Mouse (Mus musculus): ENCODE results near the gene Ghsr.

Gene Ghsr

DNA sequence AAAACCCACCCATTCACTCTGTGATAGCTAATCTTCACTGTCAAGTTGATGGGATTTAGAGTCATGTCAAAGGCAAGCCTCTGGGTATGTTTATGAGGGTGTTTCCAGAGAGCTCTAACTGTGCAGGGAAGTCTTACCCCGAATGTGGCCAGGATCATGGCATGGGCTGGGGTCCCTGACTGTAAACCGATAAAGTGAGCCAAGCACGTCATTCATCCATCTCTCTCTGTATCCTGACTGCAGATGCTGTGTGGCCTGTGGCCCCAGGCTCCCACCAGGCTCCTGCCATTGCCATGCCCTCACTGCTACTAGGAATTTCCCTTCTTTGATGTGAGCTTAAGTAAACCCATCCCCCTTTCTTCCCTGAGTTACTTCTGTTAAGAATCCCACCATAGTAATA, 42.4 kb downstream of the Ghsr start:
- DNase-seq = no peak

- DNase-seq = no peak
Measured at GRCm38 (mm10) chr3:27416786-27417185, 45.6 kb downstream of the Ghsr start.

- no peak for DNase-seq
Measured at GRCm38 (mm10) chr3:27418602-27419001, 47.5 kb downstream of the Ghsr start.

- DNase-seq = no peak
Measured at GRCm38 (mm10) chr3:27421980-27422379, 50.8 kb downstream of the Ghsr start.

DNA sequence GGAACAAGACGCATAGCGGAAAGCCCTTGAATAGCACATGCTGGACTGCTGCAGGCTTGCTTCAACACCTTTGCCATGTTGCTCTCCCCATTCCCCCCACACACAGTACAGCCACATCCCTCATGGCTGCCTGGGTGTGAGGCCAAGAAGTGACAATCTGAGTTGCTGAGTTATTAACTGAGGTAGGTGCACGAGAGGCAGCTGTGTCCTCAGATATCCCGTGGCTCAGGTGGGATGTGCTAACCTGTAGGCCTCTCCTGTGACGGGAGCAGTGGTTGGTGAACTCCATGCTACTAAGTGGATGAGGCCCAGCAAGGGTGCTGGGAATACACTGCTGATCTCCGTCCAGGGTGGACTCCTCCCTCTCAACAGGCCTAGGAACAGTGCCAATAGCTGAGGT, 51.4 kb downstream of the Ghsr start:
- DNase-seq = no peak

DNA sequence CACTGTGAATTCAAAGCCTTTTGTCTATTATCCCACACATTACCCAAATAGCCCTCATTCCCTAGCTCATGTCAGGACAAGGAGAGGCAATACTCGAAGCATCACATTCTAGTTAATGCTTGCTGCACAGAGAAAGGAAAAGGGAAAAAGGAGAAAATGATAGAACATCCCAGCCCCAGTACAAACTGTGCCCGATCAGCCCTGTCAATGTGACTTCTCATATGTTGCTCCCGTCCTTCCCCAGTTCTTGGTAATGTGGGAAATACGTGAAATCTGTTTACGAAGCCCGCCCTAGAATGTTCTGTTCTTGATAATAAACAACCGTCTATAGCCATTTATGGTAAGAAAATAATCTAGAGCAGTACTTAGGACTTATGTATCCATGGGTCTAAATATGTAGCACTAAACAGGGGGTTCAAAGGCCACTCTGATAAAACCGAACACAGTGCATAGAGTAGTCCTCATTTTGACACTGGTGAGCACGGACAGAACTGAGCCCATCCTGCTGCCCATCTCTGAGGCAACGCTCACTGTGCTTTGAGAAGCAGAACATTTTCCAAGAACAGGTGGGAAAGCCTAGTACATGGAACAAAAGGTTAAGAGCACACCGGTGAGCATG, 53.0 kb downstream of the Ghsr start:
- no peak for DNase-seq

- no peak for DNase-seq
Measured at GRCm38 (mm10) chr3:27427406-27427805, 56.3 kb downstream of the Ghsr start.

All from liver (tissue).